Mouse (Mus musculus): ENCODE results near the gene Pax4. TPM values are rescaled to one million over a fixed set of nuclear protein-coding genes. Genes with fewer than 3 reads are reported as not detected.
A peak's percentile ranks its signal among the peaks of the same experiment; 100 is the strongest.

Gene Pax4
- polyA plus RNA-seq, 1 experiment: 0.39 TPM

DNA sequence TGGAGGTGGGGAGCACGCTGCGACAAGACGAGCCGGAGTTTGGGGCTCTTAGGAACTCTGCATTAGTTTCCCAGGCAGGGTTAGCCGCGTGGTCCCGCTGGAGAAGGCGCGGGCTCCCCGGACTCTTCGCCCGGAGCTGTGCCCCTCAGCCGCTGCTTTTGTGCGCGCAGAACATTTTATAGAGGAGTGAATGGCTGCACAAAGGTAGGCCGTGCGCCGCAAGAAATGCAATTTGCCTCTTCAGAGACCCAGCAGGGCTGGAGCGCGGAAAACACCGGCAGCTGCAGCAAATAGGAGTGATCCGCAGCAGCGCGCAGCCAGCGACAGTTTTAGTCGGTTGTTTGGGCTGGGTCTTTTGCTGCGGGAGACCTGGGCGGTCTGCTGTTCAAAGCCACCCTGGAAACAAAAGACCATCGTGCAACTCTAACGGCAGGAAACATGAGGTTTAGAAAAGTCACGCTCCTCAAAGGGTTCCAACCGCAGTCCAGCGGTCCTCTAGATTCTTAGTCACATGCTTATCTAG lies 51.4 kb downstream of the Pax4 start, which contains the start of gene Zfp800:
Gene Zfp800 (minus strand): TSS at position 325 of the 523 bp plus-strand sequence.
- Histone ChIP-seq H3K27me3 (ENCODE audit: control insufficient read depth, insufficient read depth, low read length) (peaks cover 27% of the 10 kb centered on the region), H3K4me3 (ENCODE audit: low read depth, low read length) (peak within 1 kb of the TSS; percentile 51), H3K36me3 (ENCODE audit: control insufficient read depth, insufficient read depth, low read length) (no peaks in the 10 kb centered on the region), H3K27ac (ENCODE audit: insufficient read depth, low read depth, low read length) (no peak within 1 kb of the TSS), H3K4me1 (ENCODE audit: control insufficient read depth, insufficient read depth, insufficient read length, low read length) (no peaks in the 10 kb centered on the region)
- TF ChIP-seq POLR2A (IDR thresholded peaks at IDR 0.05; ENCODE audit: low read depth, low read length) (no peak), CTCF (IDR thresholded peaks at IDR 0.05; ENCODE audit: extremely low read depth, insufficient read length, insufficient replicate concordance, low read depth, low read length) (no peak)
- 2% methylated on average over 33 of the region's 33 CpGs for WGBS

GRCm38 (mm10) chr6:28396853-28397457 lies 52.2 kb downstream of the Pax4 start:
- no peak overlapping the region for H3K4me3 ChIP-seq (ENCODE audit: low read depth, low read length)
- no peaks in the 10 kb centered on the region for H3K36me3 ChIP-seq (ENCODE audit: control insufficient read depth, insufficient read depth, low read length)
- no peak for TF ChIP-seq POLR2A (IDR thresholded peaks at IDR 0.05; ENCODE audit: low read depth, low read length)
- TF ChIP-seq CTCF (IDR thresholded peaks at IDR 0.05; ENCODE audit: extremely low read depth, insufficient read length, insufficient replicate concordance, low read depth, low read length): no peak
- H3K27me3 ChIP-seq (ENCODE audit: control insufficient read depth, insufficient read depth, low read length): peaks cover 27% of the 10 kb centered on the region
- WGBS: 6% methylated on average over 19 of the region's 19 CpGs
- H3K4me1 ChIP-seq (ENCODE audit: control insufficient read depth, insufficient read depth, insufficient read length, low read length): no peaks in the 10 kb centered on the region
- no peak overlapping the region for H3K27ac ChIP-seq (ENCODE audit: insufficient read depth, low read depth, low read length)

DNA sequence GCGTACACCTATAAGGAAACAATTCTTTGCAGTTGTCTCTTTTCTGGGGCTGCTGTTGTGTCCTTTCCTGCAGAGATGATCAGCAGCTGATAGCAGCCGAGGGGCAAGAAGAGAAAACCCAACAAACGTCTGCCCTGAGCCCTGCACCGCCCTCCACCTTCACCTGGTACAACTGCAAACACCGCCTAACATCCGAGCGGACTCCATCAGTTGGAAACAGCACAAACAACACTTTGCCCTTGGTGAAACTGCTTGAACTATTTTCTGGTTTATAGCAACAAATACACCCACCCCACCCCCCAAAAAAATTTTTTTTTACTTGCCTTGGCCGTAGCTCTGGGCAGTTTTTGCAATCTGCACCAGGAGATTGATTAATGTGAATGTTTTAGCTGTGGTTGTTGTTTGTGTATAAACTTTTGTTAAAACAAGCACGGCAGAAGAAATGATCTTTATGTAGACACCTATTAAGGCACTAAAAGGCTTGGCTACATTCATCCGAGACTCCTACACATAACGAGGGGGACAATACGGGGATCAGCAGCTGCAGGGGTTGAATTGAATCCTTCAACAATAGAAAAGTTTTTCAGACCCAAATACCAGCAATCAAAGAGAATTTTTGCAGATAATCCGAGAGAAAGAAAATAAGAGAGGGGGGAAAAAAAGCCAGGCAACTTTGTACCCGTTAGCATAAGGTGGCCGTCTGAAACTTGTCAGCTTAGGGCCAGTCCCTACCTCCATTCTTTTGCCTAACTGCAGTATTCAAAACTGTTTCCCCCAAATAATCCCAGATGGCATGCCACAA lies 52.9 kb downstream of the Pax4 start:
- WGBS: 54% methylated on average over 15 of the region's 15 CpGs
- Histone ChIP-seq H3K27ac (ENCODE audit: insufficient read depth, low read depth, low read length) (no peak overlapping the region), H3K4me3 (ENCODE audit: low read depth, low read length) (no peak overlapping the region), H3K4me1 (ENCODE audit: control insufficient read depth, insufficient read depth, insufficient read length, low read length) (no peaks in the 10 kb centered on the region), H3K36me3 (ENCODE audit: control insufficient read depth, insufficient read depth, low read length) (no peaks in the 10 kb centered on the region), H3K27me3 (ENCODE audit: control insufficient read depth, insufficient read depth, low read length) (peaks cover 27% of the 10 kb centered on the region)
- TF ChIP-seq CTCF (IDR thresholded peaks at IDR 0.05; ENCODE audit: extremely low read depth, insufficient read length, insufficient replicate concordance, low read depth, low read length): no peak
- TF ChIP-seq POLR2A (IDR thresholded peaks at IDR 0.05; ENCODE audit: low read depth, low read length): no peak

Other genes starting within 250 kb of the Pax4 start
- gene Zfp800, start 51.3 kb downstream of the Pax4 start, polyA plus RNA-seq (2012; rRNA removed): 2.1 and 3.1 TPM in 2 replicates
- gene Arf5, start 25.8 kb downstream of the Pax4 start, polyA plus RNA-seq (2012; rRNA removed): 564 and 1,346 TPM in 2 replicates
- 0.41 TPM in 1 of 2 replicates, not detected in the other for gene Fscn3, start 21.6 kb downstream of the Pax4 start, polyA plus RNA-seq (2012; rRNA removed)
- gene Gcc1, start 21.0 kb downstream of the Pax4 start, polyA plus RNA-seq (2012; rRNA removed): 5.6 and 6.3 TPM in 2 replicates
- gene Snd1, start 25.8 kb upstream of the Pax4 start, polyA plus RNA-seq (2012; rRNA removed): 61.7 and 77.7 TPM in 2 replicates

All from small intestine, adult 2 months (tissue).